Mouse (Mus musculus) gastrocnemius, adult 18-20 months (tissue): ENCODE measurements around the gene Cdkl4. TPM values are rescaled to one million over a fixed set of nuclear protein-coding genes. Genes with fewer than 3 reads are reported as not detected.
"Not testable (repeated sequence)": the region's sequence is repeated elsewhere in the genome, so short reads cannot be mapped to it uniquely, and the experiment has no call there.

Experiments used
- DNase-seq: peaks from one replicate; pipeline ENCODE4 v3.0.0; 2021; ENCODE audit warnings: low spot score
- total RNA-seq, 2 experiments: library from RNA; stranded (reverse); gene quantifications; 2 replicates each; pipeline ENCODE4 v1.2.3; 2021

Cdkl4 gene
- total RNA-seq, 2 experiments from 2014 or later = 0.19 TPM; not detected in 1

DNA sequence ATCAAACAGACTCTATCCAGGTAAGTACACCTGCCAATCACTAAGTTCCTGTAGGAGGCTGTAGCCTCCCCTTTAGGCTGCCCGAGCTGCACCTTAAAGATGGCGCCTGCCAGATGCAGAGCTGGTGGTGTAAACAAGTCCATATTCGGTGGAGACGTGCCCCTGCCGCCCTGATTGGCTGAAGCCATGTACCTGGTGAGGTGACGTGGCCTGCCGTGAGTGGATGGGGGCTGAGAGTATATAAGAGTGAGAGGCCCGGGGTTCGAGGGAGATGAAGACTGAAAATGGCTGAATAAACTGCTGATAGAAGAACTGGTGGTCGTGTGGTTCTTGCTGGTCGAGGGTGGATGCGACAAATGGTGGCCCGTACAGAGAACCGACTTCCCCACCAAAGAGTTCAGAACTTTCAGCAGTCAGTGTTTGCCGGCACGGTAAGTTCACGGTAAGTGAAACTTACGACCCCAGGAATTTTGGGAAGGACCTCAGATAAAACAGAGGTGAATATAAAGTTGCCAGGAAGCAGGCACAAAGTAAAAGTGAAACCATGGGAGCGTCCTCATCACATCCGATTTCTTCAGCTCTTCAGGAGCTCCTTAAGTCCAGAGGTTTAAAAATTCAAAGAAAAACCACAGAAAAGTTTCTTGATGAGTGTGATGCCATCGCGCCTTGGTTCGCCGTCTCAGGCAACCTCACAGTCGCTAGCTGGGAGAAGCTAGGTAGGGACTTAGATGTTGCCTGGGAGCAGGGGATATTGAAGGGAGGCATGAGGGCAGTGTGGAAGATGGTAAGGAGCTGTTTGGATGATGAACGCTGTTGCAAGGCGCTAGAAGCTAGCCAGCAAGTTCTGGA lies 13.6 kb downstream of the Cdkl4 start:
- not testable (repeated sequence) for DNase-seq

DNA sequence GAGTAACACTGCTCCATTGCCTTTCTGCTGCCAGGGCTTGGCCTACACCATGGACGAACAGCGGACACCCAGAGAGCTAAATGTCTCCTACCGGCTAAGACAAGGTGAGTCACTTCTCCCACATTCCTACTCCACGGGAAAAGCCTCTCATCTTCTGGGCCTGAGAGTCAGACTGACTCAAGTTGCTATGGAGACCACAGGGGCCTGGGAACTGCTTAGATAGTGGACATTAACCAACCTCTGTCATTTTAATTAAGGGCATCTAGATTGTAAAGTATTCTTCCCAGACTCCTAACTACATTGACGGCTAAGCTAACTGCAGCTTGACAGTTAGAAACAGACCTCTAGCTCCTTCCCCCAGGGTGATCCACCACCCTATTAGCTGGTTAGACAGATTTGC lies 14.8 kb downstream of the Cdkl4 start:
- DNase-seq = no peak

DNA sequence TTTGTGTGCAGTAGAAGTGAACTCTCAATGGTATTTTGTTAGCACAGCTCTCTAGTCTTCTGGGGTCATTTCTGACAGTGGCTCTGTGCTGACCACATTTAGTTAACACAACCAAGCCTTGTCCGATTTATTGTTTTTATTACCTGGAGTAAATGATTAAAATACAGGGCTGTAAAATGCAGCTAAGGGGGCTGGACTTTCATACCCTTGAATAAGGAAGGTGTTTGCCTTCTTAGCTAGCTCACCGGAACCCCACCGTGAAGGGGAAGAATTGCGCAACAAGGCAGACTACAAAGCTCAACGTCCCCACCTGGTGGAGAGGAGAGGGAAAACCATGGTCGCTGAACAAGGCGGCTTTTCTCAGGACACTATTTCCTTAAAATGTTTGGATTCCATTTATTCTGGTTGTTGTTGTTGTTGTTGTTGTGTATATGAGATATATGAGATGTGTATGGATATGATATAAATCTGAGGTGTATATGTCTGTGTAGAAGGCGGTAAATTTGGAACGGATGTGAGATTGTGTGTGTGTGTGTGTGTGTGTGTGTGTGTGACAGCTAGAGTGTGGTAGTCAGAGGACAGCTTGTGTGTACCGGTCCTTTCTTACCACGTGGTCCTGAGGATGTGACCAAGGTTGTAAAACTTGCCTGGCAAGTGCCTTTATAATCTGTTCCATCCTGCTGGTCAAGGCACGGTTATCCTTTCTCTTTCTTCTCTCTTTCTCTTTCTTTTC lies 16.8 kb downstream of the Cdkl4 start:
- peak; percentile 75 for DNase-seq

DNA sequence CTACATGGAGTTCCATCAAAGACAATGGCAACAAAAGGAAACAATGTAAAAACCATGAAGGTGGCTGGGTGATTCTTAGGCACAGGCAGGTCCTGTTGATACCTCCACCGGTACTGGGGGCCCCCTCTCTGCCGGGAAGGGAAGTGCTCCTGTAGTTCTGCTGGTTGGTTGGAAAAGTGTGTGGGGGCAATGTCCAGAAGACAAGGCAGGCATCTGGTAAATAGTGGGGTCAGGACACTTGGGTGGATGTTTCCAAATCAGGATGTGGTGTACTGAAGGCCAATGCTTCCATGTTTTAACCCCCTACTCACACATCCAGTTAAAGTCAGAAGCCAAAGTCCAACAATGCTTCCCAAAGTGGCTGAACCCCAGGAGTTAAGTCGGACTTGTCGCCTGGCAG lies 17.9 kb downstream of the Cdkl4 start:
- DNase-seq = no peak

DNA sequence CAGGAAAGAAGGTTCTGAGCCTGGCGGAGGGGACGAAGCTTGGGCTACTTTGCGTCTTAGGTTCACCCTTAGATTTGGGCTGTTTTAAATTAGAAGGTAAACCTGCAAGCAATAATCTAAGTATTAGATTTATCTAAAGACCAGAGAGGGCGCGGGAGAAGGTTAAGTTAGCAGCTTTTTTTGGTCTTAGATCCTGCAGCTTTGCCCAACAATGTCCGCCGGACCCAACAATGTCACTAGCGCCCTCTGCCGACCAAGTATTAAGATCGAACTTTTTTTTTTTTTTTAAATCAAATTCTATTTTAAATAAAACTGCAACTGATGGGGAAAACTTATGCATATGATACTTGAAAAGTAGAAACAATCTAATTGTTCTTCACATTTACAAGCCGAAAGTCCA lies 18.6 kb downstream of the Cdkl4 start:
- DNase-seq = peak; percentile 24

DNA sequence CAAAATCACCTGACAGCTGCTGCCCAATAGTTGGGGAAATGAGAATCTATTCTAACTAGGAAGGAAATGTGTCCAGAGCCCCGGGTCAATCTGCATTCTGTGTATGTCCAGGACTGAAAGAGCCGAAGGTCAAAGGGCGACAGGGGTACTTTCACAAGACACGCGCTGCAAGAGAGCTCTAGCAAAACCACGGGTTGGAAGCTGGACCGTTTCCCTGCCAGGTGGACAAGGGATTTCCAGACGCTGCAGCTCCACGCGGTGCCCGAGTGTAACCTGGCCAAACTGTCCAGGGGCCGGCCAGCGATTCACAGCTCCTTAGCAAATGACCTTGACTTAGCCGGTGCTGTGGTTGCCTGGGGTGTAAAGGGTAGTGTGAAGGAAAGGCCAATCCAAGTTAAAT lies 19.0 kb downstream of the Cdkl4 start:
- DNase-seq = no peak

DNA sequence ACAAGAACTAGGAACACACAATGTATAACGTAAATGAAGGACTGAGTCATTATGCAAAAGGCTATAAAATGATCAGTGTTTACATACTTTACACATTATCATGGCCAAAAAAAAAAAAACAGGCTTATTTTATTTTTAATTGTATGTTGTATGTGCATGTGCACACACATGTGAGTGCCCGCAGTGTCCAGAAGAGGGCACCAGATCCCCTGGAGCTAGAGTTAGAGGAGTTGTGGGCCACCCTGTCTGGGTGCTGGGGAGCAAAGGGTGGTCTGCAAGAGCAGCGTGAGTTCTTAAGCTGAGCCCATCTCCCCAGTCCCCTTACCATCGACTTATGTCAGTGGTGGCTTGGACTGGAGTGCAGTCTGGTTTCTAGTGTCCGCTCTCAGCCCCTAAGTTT lies 20.2 kb downstream of the Cdkl4 start:
- no peak for DNase-seq

DNA sequence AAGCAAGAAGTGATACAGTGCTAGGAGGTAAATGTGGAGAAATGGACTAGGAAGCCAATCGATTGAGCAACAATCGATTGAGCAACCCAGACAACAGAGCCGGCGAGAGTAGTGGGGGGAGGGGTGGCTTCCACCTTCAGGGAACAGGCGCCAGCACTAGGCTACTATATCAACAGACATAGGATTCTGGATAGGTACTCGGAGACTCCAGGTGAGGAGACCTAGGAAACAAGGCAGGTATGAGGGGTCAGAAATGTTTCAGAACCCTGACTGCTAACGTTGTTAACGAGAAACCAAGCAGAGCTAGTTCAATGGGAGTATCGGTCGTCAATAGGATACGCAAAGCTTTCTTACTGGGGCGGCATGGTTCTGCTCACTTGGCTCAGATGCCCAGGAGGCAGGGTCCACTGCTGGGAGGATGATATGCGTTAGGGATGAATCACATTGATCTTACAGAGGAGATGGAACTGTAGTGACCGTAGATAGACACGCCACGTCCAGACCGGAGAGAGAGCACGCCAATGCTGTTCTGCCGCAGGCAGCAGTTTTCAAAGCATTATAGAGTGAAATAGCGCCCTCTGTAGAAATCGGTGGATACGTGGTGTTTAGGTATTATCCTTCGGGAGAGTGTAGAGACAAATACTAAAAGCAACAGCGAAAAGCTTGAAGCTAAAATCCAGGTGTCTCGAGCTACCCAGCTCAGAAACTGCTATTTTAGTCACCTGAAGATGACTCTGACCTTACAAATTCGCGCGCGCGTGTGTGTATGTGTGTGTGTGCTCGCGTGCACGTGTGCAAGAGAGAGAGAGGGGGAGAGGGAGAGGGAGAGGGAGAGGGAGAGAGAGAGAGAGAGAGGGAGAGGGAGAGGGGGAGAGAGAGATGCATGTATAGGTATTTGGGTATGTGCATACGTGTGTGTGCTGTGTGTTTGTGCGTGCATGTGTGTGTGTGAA lies 24.0 kb downstream of the Cdkl4 start:
- DNase-seq = peak; percentile 80

DNA sequence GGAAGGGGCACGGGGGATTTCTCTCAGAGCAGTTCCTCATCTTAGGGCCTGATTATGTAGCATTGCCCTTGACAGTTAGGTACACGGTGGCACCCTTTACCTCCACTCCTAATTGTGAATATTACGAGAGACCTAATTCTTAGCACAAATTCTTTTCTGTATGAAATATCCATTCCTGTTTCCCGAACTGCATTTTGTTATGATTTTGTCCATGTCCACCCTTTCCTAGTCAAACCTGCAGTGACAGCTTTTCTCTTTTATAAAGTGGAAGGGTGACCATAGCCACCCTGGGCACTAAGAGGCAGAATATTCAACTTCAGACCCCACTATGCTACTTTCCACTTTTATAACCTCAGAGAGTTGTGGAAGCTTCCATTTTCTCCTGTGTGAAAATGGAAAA lies 25.0 kb downstream of the Cdkl4 start:
- no peak for DNase-seq

DNA sequence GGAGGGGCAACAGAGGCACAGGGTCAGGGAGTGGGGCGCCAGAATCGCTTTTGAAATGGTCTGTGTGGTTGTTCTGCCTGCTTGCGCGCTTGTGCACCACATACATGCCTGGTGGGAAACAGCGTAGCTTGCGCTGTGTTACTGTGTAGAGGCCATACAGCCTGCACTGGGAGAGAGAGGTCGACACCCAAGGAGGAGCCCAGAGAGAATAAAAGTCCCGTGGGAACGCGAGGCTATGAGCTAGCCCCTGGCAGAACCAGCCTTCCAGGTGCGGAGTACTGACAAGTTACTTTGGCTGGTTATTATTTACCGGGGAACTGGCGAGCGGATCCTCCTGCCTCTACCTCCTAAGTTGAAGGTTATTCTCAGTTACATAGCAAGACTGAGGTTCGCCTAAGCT lies 26.6 kb downstream of the Cdkl4 start:
- DNase-seq = no peak

DNA sequence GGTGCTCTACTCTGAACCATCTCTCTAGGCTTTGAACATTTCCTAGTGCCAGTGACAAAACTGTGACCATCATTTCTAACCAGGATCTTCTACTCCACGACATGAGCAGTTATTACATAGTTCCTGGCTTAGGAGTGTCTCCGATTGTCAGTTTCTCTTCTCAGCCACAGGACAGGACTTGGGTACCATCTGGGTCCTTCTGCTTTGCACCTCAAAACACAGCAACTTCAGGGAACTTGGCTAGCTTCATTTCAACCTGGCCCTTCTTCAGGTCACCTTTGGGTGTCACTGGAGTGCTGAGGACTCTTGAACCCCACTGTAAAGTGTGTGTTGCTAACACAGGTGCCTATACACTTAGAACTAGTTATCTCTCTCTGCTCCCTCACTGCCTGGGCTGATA lies 30.8 kb downstream of the Cdkl4 start:
- DNase-seq = no peak

DNA sequence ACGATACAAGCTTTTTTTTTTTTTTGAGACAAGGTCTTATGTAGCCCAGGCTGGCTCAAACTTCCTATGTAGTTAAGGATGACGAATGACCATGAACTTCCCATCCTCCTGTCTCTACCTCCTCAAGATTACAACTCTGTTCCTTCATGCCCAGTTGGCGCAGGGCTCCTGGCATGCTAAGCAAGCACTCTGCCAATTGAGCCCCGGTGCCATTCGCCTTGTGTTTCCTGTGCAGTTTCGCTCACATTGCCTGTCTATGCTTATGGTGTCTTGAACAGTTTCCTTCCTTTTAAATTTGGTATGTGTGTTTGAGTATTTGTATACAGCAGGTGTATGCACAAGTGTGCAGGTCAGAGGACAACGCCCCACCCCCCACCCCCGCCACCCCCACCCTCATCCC lies 31.4 kb downstream of the Cdkl4 start:
- DNase-seq = no peak

DNA sequence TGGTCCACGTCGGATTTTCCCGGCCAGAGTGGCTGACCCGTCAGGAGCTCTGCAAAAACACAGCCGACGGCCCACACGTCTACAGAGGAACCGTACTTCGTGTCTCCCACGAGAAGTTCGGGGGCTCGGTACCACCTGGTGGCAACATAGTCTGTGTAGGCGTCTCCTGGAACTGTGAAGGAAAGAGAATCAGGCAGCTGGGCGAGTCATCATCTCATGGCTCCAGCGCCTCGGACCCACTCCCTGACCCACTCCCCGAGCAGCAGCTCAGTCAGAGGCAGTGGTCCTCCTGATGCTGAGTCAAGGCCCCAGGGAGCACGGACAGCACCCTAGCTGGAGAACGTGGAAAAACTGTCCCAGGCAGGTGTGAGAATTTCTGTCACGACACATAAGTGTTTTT lies 34.0 kb downstream of the Cdkl4 start:
- DNase-seq = no peak

DNA sequence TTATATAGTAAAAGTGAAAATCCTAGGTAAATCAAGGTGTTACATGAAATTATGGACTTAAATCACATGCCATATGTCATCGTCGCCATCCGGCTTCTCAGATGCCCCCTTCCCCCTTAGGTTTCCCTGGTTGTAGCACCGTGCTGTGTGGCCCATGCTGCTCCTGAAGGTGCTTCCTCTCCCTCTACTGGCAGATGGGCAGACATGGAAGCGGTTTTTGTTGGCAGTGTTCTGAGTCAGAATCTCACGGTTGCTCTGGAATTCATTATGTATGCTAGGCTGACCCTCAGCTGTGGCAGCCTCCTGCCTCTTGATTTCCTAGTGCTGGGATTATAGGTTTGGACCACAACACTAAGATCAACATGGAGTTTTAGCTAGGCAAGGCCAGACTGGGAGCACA lies 40.5 kb downstream of the Cdkl4 start:
- no peak for DNase-seq

DNA sequence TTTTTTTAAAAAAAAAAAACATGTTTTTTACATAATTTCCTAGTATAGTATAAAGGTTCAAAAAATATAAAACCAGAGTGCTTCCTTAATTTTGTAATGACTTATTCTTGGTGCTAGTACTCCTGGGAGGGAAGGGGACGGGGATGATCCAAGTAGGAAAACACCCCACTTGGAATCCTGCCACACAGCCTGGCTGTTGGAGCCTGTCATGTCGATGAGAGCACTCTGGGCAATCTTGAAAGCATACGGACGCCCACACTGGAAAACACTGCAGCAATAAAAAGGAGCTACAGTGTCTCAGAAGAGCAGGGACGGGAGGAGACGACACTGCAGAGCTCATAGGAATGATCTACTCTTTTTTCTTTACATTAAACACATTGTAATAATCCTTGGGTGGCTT lies 42.0 kb downstream of the Cdkl4 start:
- DNase-seq = no peak

DNA sequence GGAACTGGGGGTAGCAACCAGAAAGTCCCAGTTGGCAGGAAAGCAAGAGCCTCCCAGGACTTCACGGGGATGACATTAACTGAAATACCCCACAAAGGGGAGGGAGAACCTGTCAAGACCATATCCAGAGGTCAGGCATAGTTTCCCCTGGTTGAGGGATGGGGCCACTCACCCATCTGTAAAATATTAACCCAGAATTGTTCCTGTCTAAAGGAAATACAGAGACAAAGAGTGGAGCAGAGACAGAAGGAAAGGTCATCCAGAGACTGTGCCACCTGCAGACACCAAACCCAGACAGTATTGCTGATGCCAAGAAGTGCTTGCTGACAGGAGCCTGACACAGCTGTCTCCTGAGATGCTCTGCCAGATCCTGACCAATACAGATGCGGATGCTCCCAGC lies 46.3 kb downstream of the Cdkl4 start:
- DNase-seq = not testable (repeated sequence)

DNA sequence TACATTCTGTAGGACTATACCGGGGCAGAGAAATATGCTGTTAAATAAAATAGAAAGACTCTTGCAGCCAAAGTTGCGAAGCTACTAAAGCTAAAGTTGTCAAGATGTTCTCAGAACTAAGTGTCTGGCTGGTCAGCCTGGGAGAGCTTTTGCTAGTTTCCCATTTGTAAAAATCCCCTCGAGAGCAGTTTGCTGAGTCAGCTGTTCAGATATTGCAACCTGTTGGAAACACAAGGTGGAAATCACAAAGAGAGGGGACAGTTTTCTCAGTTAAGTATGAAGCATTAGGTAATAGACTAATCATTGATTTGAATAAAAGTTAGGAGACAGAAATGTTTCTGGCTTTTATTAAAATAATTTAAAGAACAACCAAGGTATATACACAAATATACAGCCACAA lies 54.4 kb downstream of the Cdkl4 start:
- no peak for DNase-seq

DNA sequence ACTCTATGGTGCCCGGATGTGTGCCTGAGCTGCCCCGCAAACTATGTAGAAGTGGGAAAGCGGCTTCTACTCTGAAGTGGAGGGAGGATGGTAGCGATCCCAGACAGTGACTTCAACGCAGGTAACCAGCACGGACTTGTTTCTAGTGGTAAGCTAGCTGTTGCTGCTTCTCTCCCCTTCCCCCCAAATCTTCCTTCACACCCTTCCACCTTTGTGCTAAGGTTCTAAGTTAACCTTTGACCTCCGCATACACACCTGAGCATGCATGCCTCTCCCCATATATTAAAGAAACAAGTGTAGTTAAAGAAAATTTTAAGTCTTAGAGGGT lies 55.4 kb downstream of the Cdkl4 start:
- no peak for DNase-seq

DNA sequence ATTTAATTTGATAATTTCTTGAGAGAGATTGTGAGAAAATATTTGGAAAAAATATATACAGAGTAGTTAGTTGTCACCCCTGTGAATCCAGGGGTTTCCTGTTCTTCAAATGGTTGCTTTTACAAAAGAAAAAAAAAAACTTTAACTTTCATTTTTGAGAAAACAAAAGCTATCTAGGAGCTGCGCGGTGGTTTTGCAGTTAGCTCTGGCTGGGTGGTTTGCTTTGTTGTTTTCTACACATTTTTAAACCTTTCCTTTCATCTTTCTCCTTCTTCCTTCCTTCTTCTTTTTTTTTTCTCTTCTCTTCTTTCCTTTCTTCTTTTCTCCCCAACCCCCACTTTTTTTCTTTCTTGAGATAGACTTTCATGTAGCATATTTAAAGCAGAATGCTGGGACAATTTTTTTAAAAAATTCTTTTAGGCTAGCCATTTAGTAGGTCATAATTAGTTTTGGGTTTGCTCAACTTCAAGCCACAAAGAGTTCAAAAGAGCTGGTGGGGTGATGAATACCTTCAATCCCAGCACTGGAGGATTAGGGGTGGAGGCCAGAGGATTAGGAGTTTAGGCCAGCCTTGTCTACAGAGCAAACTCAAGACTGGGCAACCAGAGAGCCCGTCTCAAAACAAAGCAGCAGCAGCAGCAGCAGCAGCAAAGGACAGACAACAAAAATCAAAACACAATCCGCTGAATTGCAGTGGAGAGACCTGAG lies 55.9 kb downstream of the Cdkl4 start:
- DNase-seq = no peak

DNA sequence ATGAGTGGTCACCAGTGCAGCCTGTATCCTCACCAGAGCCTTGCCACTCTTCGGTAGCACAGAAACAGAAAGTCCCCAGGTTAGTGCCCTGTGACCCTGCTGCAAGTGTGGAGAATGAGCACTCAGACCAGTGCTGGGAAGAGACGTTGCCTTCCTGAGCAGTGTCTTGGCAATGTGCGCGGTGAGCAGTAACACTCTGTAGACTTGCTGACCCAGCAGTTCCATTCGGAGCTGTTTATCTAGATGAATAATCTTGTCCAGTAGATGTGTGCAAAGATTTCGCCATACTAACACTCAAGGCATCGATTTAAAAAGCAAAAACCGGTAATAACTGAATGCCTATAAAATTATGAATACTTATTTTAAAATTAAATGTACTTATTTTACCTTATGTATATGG lies 57.1 kb downstream of the Cdkl4 start:
- DNase-seq = no peak

DNA sequence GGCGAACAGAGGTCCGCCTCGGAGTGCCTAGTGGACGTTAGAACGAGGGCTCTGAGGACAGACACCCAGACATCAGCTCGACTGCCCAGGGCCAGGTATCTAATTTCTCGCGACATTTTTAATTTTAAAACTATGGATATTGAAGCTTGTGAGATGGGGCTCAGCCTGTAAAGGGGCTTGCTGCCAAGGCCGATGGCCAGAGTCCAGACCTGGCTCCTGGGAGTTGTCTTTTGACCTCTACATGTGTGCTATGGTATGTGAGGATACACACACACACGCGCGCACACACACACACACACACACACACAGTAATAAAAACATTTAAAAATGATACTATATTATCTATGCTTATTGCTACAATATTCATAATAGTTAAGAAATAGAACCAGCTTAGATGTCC lies 58.8 kb downstream of the Cdkl4 start:
- no peak for DNase-seq
